Comparison of ENCODE assay signal across 8 mouse cellular contexts in the genomic region with DNA sequence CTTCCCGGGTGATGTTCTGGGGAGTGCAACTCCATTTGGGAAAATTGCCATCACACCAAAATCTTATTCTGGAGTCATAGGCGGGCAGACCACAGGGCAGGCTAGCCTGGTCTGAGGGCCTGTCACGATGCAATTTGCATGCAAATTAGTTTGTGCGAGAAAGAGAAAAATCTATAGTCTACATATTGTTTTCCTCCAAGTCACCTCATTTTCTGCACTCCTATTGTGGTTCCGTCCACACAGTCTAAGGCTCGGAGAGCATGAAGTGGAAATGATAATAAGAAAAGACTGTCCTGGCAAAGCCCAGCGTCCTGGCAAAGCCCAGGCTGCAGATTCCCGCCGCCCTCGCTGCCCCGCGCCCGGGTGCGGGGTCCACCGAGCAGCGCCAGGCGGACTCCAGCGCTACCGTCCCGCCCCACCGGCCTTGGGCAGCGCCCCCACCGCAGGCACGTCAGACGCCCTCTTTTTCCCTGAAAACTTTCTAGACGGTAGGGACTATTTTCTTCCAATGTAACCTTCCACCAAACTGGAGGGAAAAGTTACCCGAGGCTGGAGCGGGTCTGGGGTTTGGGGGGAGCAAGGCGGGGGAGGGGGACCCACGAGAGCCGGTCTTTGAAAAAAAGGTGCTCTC. TPM values are rescaled to one million over a fixed set of nuclear protein-coding genes. Genes with fewer than 3 reads are reported as not detected.
A peak's percentile ranks its signal among the peaks of the same experiment; 100 is the strongest.
DNase-seq lines count a peak whose midpoint lies in the region; ATAC-seq and TF ChIP-seq lines count a peak whose summit lies in the region.

No protein-coding gene starts in this region.

- no peaks in the 10 kb centered on the region for H3K4me1 ChIP-seq in brown adipose tissue, adult 24 weeks (ENCODE audit: control insufficient read depth, insufficient read depth, insufficient read length, low read length)
- H3K4me1 ChIP-seq in forebrain, embryonic 15.5 days, result peaks cover 8% of the 10 kb centered on the region; the same call in 1 of the 2 replicates
- no peaks in the 10 kb centered on the region for H3K4me1 ChIP-seq in hindbrain, embryonic 10.5 days (replicated peaks)
- 0 out of 2 replicates have a peak, but pooled peaks cover 9% of the 10 kb centered on the region for H3K4me1 ChIP-seq in limb, embryonic 10.5 days
- peaks cover 2% of the 10 kb centered on the region; the same call in 1 of the 2 replicates for H3K4me1 ChIP-seq in small intestine, adult 2 months (ENCODE audit: control insufficient read depth, insufficient read depth, insufficient read length, low read length)

- no peaks in the 10 kb centered on the region for H3K27me3 ChIP-seq in forebrain, embryonic 15.5 days
- H3K27me3 ChIP-seq in hindbrain, embryonic 10.5 days (ENCODE audit: insufficient read depth, poor library complexity, severe bottlenecking), result no peaks in the 10 kb centered on the region
- H3K27me3 ChIP-seq in limb, embryonic 10.5 days (ENCODE audit: low read depth, poor library complexity, severe bottlenecking), result no peaks in the 10 kb centered on the region
- H3K27me3 ChIP-seq in small intestine, adult 2 months (ENCODE audit: control insufficient read depth, insufficient read depth, low read length), result no peaks in the 10 kb centered on the region

- H3K4me3 ChIP-seq in brown adipose tissue, adult 24 weeks (ENCODE audit: insufficient read depth, low read depth, low read length), result peak overlapping the region; percentile 100
- H3K4me3 ChIP-seq in forebrain, embryonic 15.5 days, result peak overlapping the region; percentile 74
- peak overlapping the region; percentile 63 for H3K4me3 ChIP-seq in hindbrain, embryonic 10.5 days
- H3K4me3 ChIP-seq in limb, embryonic 10.5 days, result peak overlapping the region; percentile 69
- H3K4me3 ChIP-seq in small intestine, adult 2 months (ENCODE audit: low read depth, low read length), result peak overlapping the region; percentile 65

- H3K27ac ChIP-seq in brown adipose tissue, adult 24 weeks (replicated peaks; ENCODE audit: low read depth, low read length), result no peak overlapping the region
- peak overlapping the region; percentile 86 for H3K27ac ChIP-seq in forebrain, embryonic 15.5 days (replicated peaks)
- H3K27ac ChIP-seq in hindbrain, embryonic 10.5 days, result peak overlapping the region; percentile 94
- peak overlapping the region; percentile 97 for H3K27ac ChIP-seq in limb, embryonic 10.5 days
- no peak overlapping the region for H3K27ac ChIP-seq in small intestine, adult 2 months (ENCODE audit: insufficient read depth, low read depth, low read length)

- no peaks in the 10 kb centered on the region for H3K36me3 ChIP-seq in forebrain, embryonic 15.5 days
- H3K36me3 ChIP-seq in hindbrain, embryonic 10.5 days, result no peaks in the 10 kb centered on the region
- no peaks in the 10 kb centered on the region for H3K36me3 ChIP-seq in limb, embryonic 10.5 days
- no peaks in the 10 kb centered on the region for H3K36me3 ChIP-seq in small intestine, adult 2 months (ENCODE audit: control insufficient read depth, insufficient read depth, low read length)

- H3K9ac ChIP-seq in forebrain, embryonic 15.5 days (replicated peaks), result peak overlapping the region; percentile 78

- peak; percentile 64 to 84 for DNase-seq in adrenal gland, adult (ENCODE audit: inconsistent age in 2 of 2, low spot score in 1 of 2)
- no peak for DNase-seq in adrenal gland, adult 8-10 months
- DNase-seq in hindbrain, embryonic 10.5 days (ENCODE audit: low spot score), result peak; percentile 74
- peak; percentile 79 for DNase-seq in limb, embryonic 10.5 days (ENCODE audit: low spot score)

- WGBS in forebrain, embryonic 15.5 days, result 1% methylated on average over 31 of the region's 31 CpGs
- WGBS in hindbrain, embryonic 10.5 days, result 2% methylated on average over 31 of the region's 31 CpGs
- WGBS in limb, embryonic 10.5 days, result 3% methylated on average over 31 of the region's 31 CpGs
- 2% methylated on average over 31 of the region's 31 CpGs for WGBS in small intestine, adult 2 months

- no peaks in the 10 kb centered on the region for H3K9me3 ChIP-seq in forebrain, embryonic 15.5 days
- no peaks in the 10 kb centered on the region for H3K9me3 ChIP-seq in hindbrain, embryonic 10.5 days
- H3K9me3 ChIP-seq in limb, embryonic 10.5 days (replicated peaks), result no peaks in the 10 kb centered on the region

- TF ChIP-seq POLR2A in small intestine, adult 2 months (IDR thresholded peaks at IDR 0.05; ENCODE audit: low read depth, low read length), result no peak

- no peak for TF ChIP-seq CTCF in small intestine, adult 2 months (IDR thresholded peaks at IDR 0.05; ENCODE audit: extremely low read depth, insufficient read length, insufficient replicate concordance, low read depth, low read length)

- ATAC-seq in forebrain, embryonic 15.5 days (replicated peaks), result peak; percentile 79
- peak; percentile 70; the same call in 1 of the 2 replicates for ATAC-seq in megakaryocyte-erythroid progenitor cell, adult 5-6 weeks (replicated peaks; ENCODE audit: low FRiP score, low TSS enrichment, poor library complexity, severe bottlenecking)

- H3K4me2 ChIP-seq in forebrain, embryonic 15.5 days (replicated peaks), result peak overlapping the region; percentile 75

RNA-seq across cellular contexts. Expression of a gene that starts 16.2 kb away (rescaled TPM):
- 10 to 100 TPM; 28.7 to 61.2 (median 44.1) TPM for total RNA-seq in adrenal gland, adult 8-10 months (2022)
- 4.9 and 7.7 TPM in 2 replicates for polyA plus RNA-seq in brown adipose tissue, adult 24 weeks (2012; ENCODE audit: insufficient read depth, insufficient read length, missing spikeins)
- 24.7 and 26.5 TPM in 2 replicates for polyA plus RNA-seq in forebrain, embryonic 15.5 days (2015; fragmentation: Nextera tagmentation; extraction: Ambion mirVana)
- 17.6 and 18.2 TPM in 2 replicates for polyA plus RNA-seq in hindbrain, embryonic 10.5 days (2016; fragmentation: Nextera tagmentation; extraction: Ambion mirVana)
- polyA plus RNA-seq in limb, embryonic 10.5 days (2016; fragmentation: Nextera tagmentation; extraction: Ambion mirVana), result 17.7 and 21.4 TPM in 2 replicates
- total RNA-seq in megakaryocyte-erythroid progenitor cell, adult 5-6 weeks (2014; fragmentation: Nextera tagmentation), result 49.6 and 59.1 TPM in 2 replicates
- 12.5 and 18.7 TPM in 2 replicates for total RNA-seq in megakaryocyte-erythroid progenitor cell, adult 5-6 weeks (2017)
- polyA plus RNA-seq in small intestine, adult 2 months (2012; rRNA removed), result 6.1 and 8.0 TPM in 2 replicates

RNA-seq across cellular contexts. Expression of a gene that starts 34.8 kb away (rescaled TPM):
- total RNA-seq in adrenal gland, adult 8-10 months (2022), result 1 to 10 TPM in 3 of 4 experiments, under 1 TPM in 1; 0.73 to 3.5 (median 1.5) TPM
- not detected in 2 replicates for polyA plus RNA-seq in brown adipose tissue, adult 24 weeks (2012; ENCODE audit: insufficient read depth, insufficient read length, missing spikeins)
- 4.8 and 5.8 TPM in 2 replicates for polyA plus RNA-seq in forebrain, embryonic 15.5 days (2015; fragmentation: Nextera tagmentation; extraction: Ambion mirVana)
- polyA plus RNA-seq in hindbrain, embryonic 10.5 days (2016; fragmentation: Nextera tagmentation; extraction: Ambion mirVana), result 5.0 and 8.0 TPM in 2 replicates
- 6.2 and 6.5 TPM in 2 replicates for polyA plus RNA-seq in limb, embryonic 10.5 days (2016; fragmentation: Nextera tagmentation; extraction: Ambion mirVana)
- total RNA-seq in megakaryocyte-erythroid progenitor cell, adult 5-6 weeks (2014; fragmentation: Nextera tagmentation), result 0.30 and 0.42 TPM in 2 replicates
- not detected in 2 replicates for total RNA-seq in megakaryocyte-erythroid progenitor cell, adult 5-6 weeks (2017)
- 12.6 and 31.3 TPM in 2 replicates for polyA plus RNA-seq in small intestine, adult 2 months (2012; rRNA removed)

Comparison
In these comparisons a context has a peak if more than half of its experiments do, and no peak if none do; other contexts are left out.
1. H3K27ac ChIP-seq: peak in forebrain, embryonic 15.5 days (single experiment), hindbrain, embryonic 10.5 days (single experiment) and limb, embryonic 10.5 days (single experiment); none in brown adipose tissue, adult 24 weeks (single experiment) and small intestine, adult 2 months (single experiment).
2. Peak in every context shown above with its lines, with median percentiles within 50 percentile points of each other: H3K4me3 ChIP-seq.